ENCODE assay signal across 24 mouse cellular contexts in genomic region chr1:191369140-191369539, GRCm38 (mm10).
"Had no signal": no experiment of that assay in that cellular context is flagged by ENCODE, and none has a peak within 500 bp of the region (broad histone marks: within the 10 kb centered on the region; RNA-seq: fewer than 3 reads in every experiment).

No protein-coding gene starts in this region.

- H3K9me3 ChIP-seq: heart, embryonic 10.5 days; heart, embryonic 12.5 days; hindbrain, embryonic 10.5 days; hindbrain, embryonic 13.5 days; hindbrain, embryonic 15.5 days; limb, embryonic 10.5 days; limb, embryonic 12.5 days; liver, embryonic 13.5 days; liver, embryonic 15.5 days had no signal

- DNase-seq: gastrocnemius, adult 2 months; gastrocnemius, postnatal 10 days; gastrocnemius, postnatal 25 days; heart, postnatal 10 days; heart, postnatal 4 days; kidney, adult 18-20 months; kidney, adult 8-10 months; kidney, postnatal 10 days; kidney, postnatal 25 days; kidney, postnatal 4 days; layer of hippocampus, postnatal 36 days; liver, embryonic 13.5 days; liver, postnatal 0 days had no signal

- H3K27ac ChIP-seq: gastrocnemius, adult 2 months; heart, embryonic 10.5 days; hindbrain, embryonic 10.5 days; hindbrain, embryonic 13.5 days; hindbrain, embryonic 15.5 days; hindbrain, postnatal 0 days; layer of hippocampus, adult 2 months; limb, embryonic 10.5 days; limb, embryonic 12.5 days; liver, embryonic 13.5 days; liver, embryonic 15.5 days had no signal

- ATAC-seq: hindbrain, postnatal 0 days; intestine, postnatal 0 days had no signal

- H3K9ac ChIP-seq: heart, embryonic 12.5 days; hindbrain, embryonic 13.5 days; hindbrain, embryonic 15.5 days; limb, embryonic 12.5 days; liver, embryonic 13.5 days; liver, embryonic 15.5 days; liver, postnatal 0 days had no signal

- H3K4me1 ChIP-seq: hindbrain, embryonic 10.5 days; hindbrain, embryonic 13.5 days; hindbrain, embryonic 15.5 days; limb, embryonic 10.5 days had no signal

- H3K27me3 ChIP-seq: heart, embryonic 12.5 days; hindbrain, embryonic 13.5 days; hindbrain, embryonic 15.5 days; limb, embryonic 12.5 days; liver, embryonic 13.5 days; liver, embryonic 15.5 days had no signal

- H3K36me3 ChIP-seq: hindbrain, embryonic 15.5 days had no signal

- H3K4me3 ChIP-seq: gastrocnemius, adult 2 months; heart, embryonic 10.5 days; heart, embryonic 12.5 days; hindbrain, embryonic 10.5 days; hindbrain, embryonic 13.5 days; hindbrain, embryonic 15.5 days; layer of hippocampus, adult 2 months; limb, embryonic 10.5 days; limb, embryonic 12.5 days; liver, embryonic 13.5 days; liver, embryonic 15.5 days had no signal

- H3K4me2 ChIP-seq: heart, embryonic 12.5 days; hindbrain, embryonic 13.5 days; hindbrain, embryonic 15.5 days; limb, embryonic 12.5 days; liver, embryonic 13.5 days; liver, embryonic 15.5 days had no signal
